Mouse (Mus musculus): ENCODE data around the gene Atp23. TPM values are rescaled to one million over a fixed set of nuclear protein-coding genes. Genes with fewer than 3 reads are reported as not detected.

Atp23 gene
- 20.8 and 21.9 TPM in 2 replicates for polyA plus RNA-seq (2014; fragmentation: Nextera tagmentation; extraction: Ambion mirVana)

- H3K27ac ChIP-seq (replicated peaks; ENCODE audit: low read depth, low read length), result no peak within 1 kb of the TSS
- no peaks in the 10 kb centered on the region for H3K27me3 ChIP-seq (ENCODE audit: control insufficient read depth, insufficient read depth, low read length)
- H3K36me3 ChIP-seq (ENCODE audit: control insufficient read depth, insufficient read depth, low read length), result no peaks in the 10 kb centered on the region
- H3K4me3 ChIP-seq (ENCODE audit: low read depth, low read length), result peak within 1 kb of the TSS; percentile 78
- ATAC-seq (ENCODE audit: insufficient number of reproducible peaks, low FRiP score, low TSS enrichment, low read depth) (peak; percentile 78), DNase-seq (ENCODE audit: low spot score) (peak; percentile 95)
- no peaks in the 10 kb centered on the region for H3K9me3 ChIP-seq (ENCODE audit: control insufficient read depth, low read length)
- no peaks in the 10 kb centered on the region; the same call in 1 of the 2 replicates for H3K4me1 ChIP-seq (ENCODE audit: control insufficient read depth, insufficient read depth, low read length)
- H3K4me2 ChIP-seq (ENCODE audit: low read depth, severe bottlenecking), result peak within 1 kb of the TSS; percentile 98
- WGBS, result under 1% methylated on average over 52 of the region's 56 CpGs
- H3K9ac ChIP-seq (ENCODE audit: low read length), result peak within 1 kb of the TSS; percentile 72
Measured at GRCm38 (mm10) chr10:126900821-126901487, at the start of gene Atp23. Atp23 (minus strand) TSS chr10:126901355.

GRCm38 (mm10) chr10:126950572-126950971 is 49.4 kb upstream of the Atp23 start:
- H3K9me3 ChIP-seq (ENCODE audit: control insufficient read depth, low read length), result no peaks in the 10 kb centered on the region
- no peak overlapping the region for H3K27ac ChIP-seq (replicated peaks; ENCODE audit: low read depth, low read length)
- no peak for ATAC-seq (ENCODE audit: insufficient number of reproducible peaks, low FRiP score, low TSS enrichment, low read depth)
- no peaks in the 10 kb centered on the region for H3K27me3 ChIP-seq (ENCODE audit: control insufficient read depth, insufficient read depth, low read length)
- no peak overlapping the region for H3K4me2 ChIP-seq (ENCODE audit: low read depth, severe bottlenecking)
- 87% methylated on average over 4 of the region's 4 CpGs for WGBS
- no peaks in the 10 kb centered on the region for H3K36me3 ChIP-seq (ENCODE audit: control insufficient read depth, insufficient read depth, low read length)
- no peaks in the 10 kb centered on the region for H3K4me1 ChIP-seq (ENCODE audit: control insufficient read depth, insufficient read depth, low read length)
- no peak overlapping the region for H3K4me3 ChIP-seq (ENCODE audit: low read depth, low read length)
- H3K9ac ChIP-seq (ENCODE audit: low read length), result no peak overlapping the region
- no peak for DNase-seq (ENCODE audit: low spot score)

DNA sequence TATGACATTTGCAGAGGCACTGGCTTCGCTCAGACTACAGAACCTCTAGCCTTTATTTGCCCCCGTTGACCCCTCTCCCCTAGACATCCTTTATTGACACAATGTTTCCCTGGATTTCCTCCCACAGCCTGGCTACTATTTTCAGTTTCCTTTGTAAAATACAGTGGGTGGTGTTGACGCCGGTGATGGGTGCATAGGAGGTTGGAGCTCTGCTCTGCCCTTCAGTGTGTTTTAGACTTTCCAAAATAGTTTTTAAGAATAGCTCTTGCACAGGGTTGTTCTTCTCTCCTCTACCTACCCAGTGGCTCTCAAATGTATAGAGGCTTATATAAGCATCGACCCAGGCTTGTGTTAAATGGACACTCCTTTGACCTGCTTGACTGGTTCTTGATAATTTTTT is 48.7 kb upstream of the Atp23 start:
- Histone ChIP-seq H3K27me3 (ENCODE audit: control insufficient read depth, insufficient read depth, low read length) (no peaks in the 10 kb centered on the region), H3K36me3 (ENCODE audit: control insufficient read depth, insufficient read depth, low read length) (no peaks in the 10 kb centered on the region), H3K4me1 (ENCODE audit: control insufficient read depth, insufficient read depth, low read length) (no peaks in the 10 kb centered on the region), H3K9ac (ENCODE audit: low read length) (no peak overlapping the region), H3K9me3 (ENCODE audit: control insufficient read depth, low read length) (no peaks in the 10 kb centered on the region), H3K4me2 (ENCODE audit: low read depth, severe bottlenecking) (no peak overlapping the region), H3K4me3 (ENCODE audit: low read depth, low read length) (no peak overlapping the region), H3K27ac (replicated peaks; ENCODE audit: low read depth, low read length) (no peak overlapping the region)
- 71% methylated on average over 5 of the region's 5 CpGs for WGBS
- ATAC-seq (ENCODE audit: insufficient number of reproducible peaks, low FRiP score, low TSS enrichment, low read depth) (no peak), DNase-seq (ENCODE audit: low spot score) (no peak)

- ATAC-seq (ENCODE audit: insufficient number of reproducible peaks, low FRiP score, low TSS enrichment, low read depth) (no peak), DNase-seq (ENCODE audit: low spot score) (no peak)
- Histone ChIP-seq H3K4me3 (ENCODE audit: low read depth, low read length) (no peak overlapping the region), H3K9ac (ENCODE audit: low read length) (no peak overlapping the region), H3K36me3 (ENCODE audit: control insufficient read depth, insufficient read depth, low read length) (no peaks in the 10 kb centered on the region), H3K27ac (replicated peaks; ENCODE audit: low read depth, low read length) (no peak overlapping the region), H3K9me3 (ENCODE audit: control insufficient read depth, low read length) (no peaks in the 10 kb centered on the region), H3K4me1 (ENCODE audit: control insufficient read depth, insufficient read depth, low read length) (no peaks in the 10 kb centered on the region), H3K27me3 (ENCODE audit: control insufficient read depth, insufficient read depth, low read length) (no peaks in the 10 kb centered on the region), H3K4me2 (ENCODE audit: low read depth, severe bottlenecking) (no peak overlapping the region)
- WGBS, result 88% methylated on average over 5 of the region's 5 CpGs
Measured at GRCm38 (mm10) chr10:126945531-126945930, 44.4 kb upstream of the Atp23 start.

- Histone ChIP-seq H3K27me3 (ENCODE audit: control insufficient read depth, insufficient read depth, low read length) (no peaks in the 10 kb centered on the region), H3K9ac (ENCODE audit: low read length) (no peak overlapping the region), H3K9me3 (ENCODE audit: control insufficient read depth, low read length) (no peaks in the 10 kb centered on the region), H3K4me2 (ENCODE audit: low read depth, severe bottlenecking) (no peak overlapping the region), H3K27ac (replicated peaks; ENCODE audit: low read depth, low read length) (no peak overlapping the region), H3K4me1 (ENCODE audit: control insufficient read depth, insufficient read depth, low read length) (no peaks in the 10 kb centered on the region), H3K36me3 (ENCODE audit: control insufficient read depth, insufficient read depth, low read length) (no peaks in the 10 kb centered on the region), H3K4me3 (ENCODE audit: low read depth, low read length) (no peak overlapping the region)
- DNase-seq (ENCODE audit: low spot score) (no peak), ATAC-seq (ENCODE audit: insufficient number of reproducible peaks, low FRiP score, low TSS enrichment, low read depth) (no peak)
- 53% methylated on average over 7 of the region's 7 CpGs for WGBS
Measured at GRCm38 (mm10) chr10:126940949-126941348, 39.8 kb upstream of the Atp23 start.

DNA sequence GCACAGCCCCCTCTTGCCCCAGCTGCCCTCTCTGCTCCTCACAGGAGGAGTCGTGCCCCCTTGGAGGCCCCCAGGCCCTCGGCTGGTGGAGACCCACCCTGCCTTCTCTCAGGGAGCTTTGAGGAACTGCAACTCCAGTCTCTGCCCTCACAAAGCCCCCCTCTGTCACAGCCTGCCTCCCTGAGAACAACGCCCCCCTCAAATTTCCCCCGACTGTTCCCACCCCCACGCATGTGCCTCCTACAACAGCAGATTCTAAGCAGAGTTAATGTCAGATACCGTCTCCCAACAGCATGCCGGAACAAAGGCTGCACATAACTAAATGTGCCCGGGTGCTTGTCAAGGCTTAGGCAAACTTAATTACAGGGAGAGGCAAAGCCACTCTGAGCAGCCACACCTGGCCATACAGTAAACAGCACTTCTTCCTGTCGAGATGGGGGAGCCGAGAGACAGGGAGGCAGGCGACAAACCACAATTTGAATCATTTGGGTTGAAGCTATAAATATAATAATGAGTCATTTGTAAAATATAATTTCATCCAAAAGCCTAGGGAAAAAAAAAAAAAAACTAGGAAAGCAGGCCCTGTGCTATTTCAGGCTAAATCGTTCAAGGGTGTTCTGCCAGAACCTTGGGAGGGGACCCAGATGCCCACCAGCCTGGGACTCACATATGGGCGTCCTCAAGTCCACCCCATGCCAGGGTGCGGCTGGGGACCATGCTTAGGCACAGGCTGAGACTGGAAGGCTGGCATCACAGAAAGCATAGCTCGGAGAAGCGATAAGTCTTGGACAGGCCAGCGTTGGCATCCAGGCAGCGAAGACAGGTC is 34.6 kb upstream of the Atp23 start:
- WGBS, result 53% methylated on average over 18 of the region's 18 CpGs
- Histone ChIP-seq H3K4me2 (ENCODE audit: low read depth, severe bottlenecking) (peak overlapping the region; percentile 15; the same call in 1 of the 2 replicates), H3K27ac (replicated peaks; ENCODE audit: low read depth, low read length) (peak overlapping the region; percentile 85), H3K27me3 (ENCODE audit: control insufficient read depth, insufficient read depth, low read length) (no peaks in the 10 kb centered on the region), H3K4me3 (ENCODE audit: low read depth, low read length) (no peak overlapping the region), H3K9ac (ENCODE audit: low read length) (peak overlapping the region; percentile 60), H3K9me3 (ENCODE audit: control insufficient read depth, low read length) (no peaks in the 10 kb centered on the region), H3K4me1 (ENCODE audit: control insufficient read depth, insufficient read depth, low read length) (peaks cover 17% of the 10 kb centered on the region), H3K36me3 (ENCODE audit: control insufficient read depth, insufficient read depth, low read length) (no peaks in the 10 kb centered on the region)
- ATAC-seq (ENCODE audit: insufficient number of reproducible peaks, low FRiP score, low TSS enrichment, low read depth), result peak; percentile 32; the same call in 1 of the 2 replicates
- peak; percentile 50 for DNase-seq (ENCODE audit: low spot score)

- Histone ChIP-seq H3K9me3 (ENCODE audit: control insufficient read depth, low read length) (no peaks in the 10 kb centered on the region), H3K9ac (ENCODE audit: low read length) (peak overlapping the region; percentile 60), H3K36me3 (ENCODE audit: control insufficient read depth, insufficient read depth, low read length) (no peaks in the 10 kb centered on the region), H3K4me1 (ENCODE audit: control insufficient read depth, insufficient read depth, low read length) (peaks cover 23% of the 10 kb centered on the region), H3K4me3 (ENCODE audit: low read depth, low read length) (no peak overlapping the region), H3K4me2 (ENCODE audit: low read depth, severe bottlenecking) (peak overlapping the region; percentile 15; the same call in 1 of the 2 replicates), H3K27ac (replicated peaks; ENCODE audit: low read depth, low read length) (peak overlapping the region; percentile 85), H3K27me3 (ENCODE audit: control insufficient read depth, insufficient read depth, low read length) (no peaks in the 10 kb centered on the region)
- no peak for DNase-seq (ENCODE audit: low spot score)
- ATAC-seq (ENCODE audit: insufficient number of reproducible peaks, low FRiP score, low TSS enrichment, low read depth), result no peak
- WGBS, result 61% methylated on average over 8 of the region's 8 CpGs
Measured at GRCm38 (mm10) chr10:126935121-126935520, 34.0 kb upstream of the Atp23 start.

DNA sequence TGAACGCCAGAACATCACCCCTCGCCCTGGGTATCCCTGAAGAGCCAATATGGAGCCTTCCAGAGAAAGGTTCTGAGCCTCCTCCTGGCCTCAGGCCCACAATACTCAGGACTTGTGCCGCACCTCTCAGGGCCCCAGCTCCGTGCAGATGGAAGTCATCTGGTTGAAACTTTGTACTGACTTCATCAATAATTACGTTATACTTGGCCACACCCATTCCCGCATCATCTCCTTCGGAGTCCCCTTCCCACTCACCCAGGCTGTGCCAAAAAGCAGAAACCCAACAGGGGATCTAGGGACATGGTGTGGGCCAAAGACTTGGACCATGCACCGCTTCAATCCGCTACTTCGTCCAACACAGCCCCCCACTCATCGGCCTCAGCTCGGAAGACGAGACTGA is 33.4 kb upstream of the Atp23 start:
- 85% methylated on average over 13 of the region's 13 CpGs for WGBS
- Histone ChIP-seq H3K27ac (replicated peaks; ENCODE audit: low read depth, low read length) (peak overlapping the region; percentile 85; the same call in 1 of the 2 replicates), H3K4me2 (ENCODE audit: low read depth, severe bottlenecking) (no peak overlapping the region), H3K4me1 (ENCODE audit: control insufficient read depth, insufficient read depth, low read length) (peaks cover 26% of the 10 kb centered on the region), H3K4me3 (ENCODE audit: low read depth, low read length) (no peak overlapping the region), H3K27me3 (ENCODE audit: control insufficient read depth, insufficient read depth, low read length) (no peaks in the 10 kb centered on the region), H3K9me3 (ENCODE audit: control insufficient read depth, low read length) (no peaks in the 10 kb centered on the region), H3K36me3 (ENCODE audit: control insufficient read depth, insufficient read depth, low read length) (no peaks in the 10 kb centered on the region), H3K9ac (ENCODE audit: low read length) (no peak overlapping the region)
- DNase-seq (ENCODE audit: low spot score), result no peak
- ATAC-seq (ENCODE audit: insufficient number of reproducible peaks, low FRiP score, low TSS enrichment, low read depth), result no peak
